Mouse (Mus musculus): Measurements from ENCODE around the gene Ccdc88b. TPM values are rescaled to one million over a fixed set of nuclear protein-coding genes. Genes with fewer than 3 reads are reported as not detected.

Gene Ccdc88b
- polyA plus RNA-seq, 1 experiment from 2014 or later = 0.51 TPM

- H3K27ac ChIP-seq (ENCODE audit: low read depth, low read length) = no peak overlapping the region
- no peak for ATAC-seq (ENCODE audit: low FRiP score, low TSS enrichment)
- 95% methylated on average over 14 of the region's 14 CpGs for WGBS
These were observed 35.9 kb upstream of the Ccdc88b start for GRCm38 (mm10) chr19:6893731-6894451.

GRCm38 (mm10) chr19:6892512-6892911 is 34.5 kb upstream of the Ccdc88b start:
- Histone ChIP-seq H3K4me3 (ENCODE audit: low read length) (no peak overlapping the region), H3K4me2 (replicated peaks; ENCODE audit: low read depth, low read length) (no peak overlapping the region), H3K4me1 (ENCODE audit: control insufficient read depth, insufficient read depth, low read length) (no peaks in the 10 kb centered on the region), H3K27me3 (ENCODE audit: control insufficient read depth, insufficient read depth, low read length) (no peaks in the 10 kb centered on the region), H3K9ac (ENCODE audit: low read depth, low read length) (no peak overlapping the region), H3K9me3 (ENCODE audit: control insufficient read depth, low read length) (no peaks in the 10 kb centered on the region), H3K36me3 (ENCODE audit: control insufficient read depth, insufficient read depth, low read length) (no peaks in the 10 kb centered on the region), H3K27ac (ENCODE audit: low read depth, low read length) (no peak overlapping the region)
- WGBS = 34% methylated on average over 4 of the region's 4 CpGs
- no peak for ATAC-seq (ENCODE audit: low FRiP score, low TSS enrichment)

More at GRCm38 (mm10) chr19:6893731-6894451, 35.9 kb upstream of the Ccdc88b start:
- Histone ChIP-seq H3K4me1 (ENCODE audit: control insufficient read depth, insufficient read depth, low read length) (no peaks in the 10 kb centered on the region), H3K9me3 (ENCODE audit: control insufficient read depth, low read length) (no peaks in the 10 kb centered on the region), H3K27me3 (ENCODE audit: control insufficient read depth, insufficient read depth, low read length) (no peaks in the 10 kb centered on the region; the same call in 1 of the 2 replicates), H3K9ac (ENCODE audit: low read depth, low read length) (no peak overlapping the region), H3K4me2 (replicated peaks; ENCODE audit: low read depth, low read length) (no peak overlapping the region), H3K36me3 (ENCODE audit: control insufficient read depth, insufficient read depth, low read length) (no peaks in the 10 kb centered on the region), H3K4me3 (ENCODE audit: low read length) (no peak overlapping the region)

- 90% methylated on average over 4 of the region's 4 CpGs for WGBS
- no peak overlapping the region for H3K4me2 ChIP-seq (replicated peaks; ENCODE audit: low read depth, low read length)
- H3K27me3 ChIP-seq (ENCODE audit: control insufficient read depth, insufficient read depth, low read length) = no peaks in the 10 kb centered on the region
- ATAC-seq (ENCODE audit: low FRiP score, low TSS enrichment) = no peak
- peaks cover 3% of the 10 kb centered on the region; the same call in 1 of the 2 replicates for H3K9me3 ChIP-seq (ENCODE audit: control insufficient read depth, low read length)
- no peak overlapping the region for H3K27ac ChIP-seq (ENCODE audit: low read depth, low read length)
- no peaks in the 10 kb centered on the region for H3K4me1 ChIP-seq (ENCODE audit: control insufficient read depth, insufficient read depth, low read length)
- H3K4me3 ChIP-seq (ENCODE audit: low read length) = no peak overlapping the region
- H3K36me3 ChIP-seq (ENCODE audit: control insufficient read depth, insufficient read depth, low read length) = no peaks in the 10 kb centered on the region
- H3K9ac ChIP-seq (ENCODE audit: low read depth, low read length) = no peak overlapping the region
These were observed 20.0 kb upstream of the Ccdc88b start for GRCm38 (mm10) chr19:6877965-6878364.

GRCm38 (mm10) chr19:6876799-6877198 is 18.8 kb upstream of the Ccdc88b start:
- Histone ChIP-seq H3K27ac (ENCODE audit: low read depth, low read length) (no peak overlapping the region), H3K4me3 (ENCODE audit: low read length) (no peak overlapping the region), H3K27me3 (ENCODE audit: control insufficient read depth, insufficient read depth, low read length) (no peaks in the 10 kb centered on the region), H3K4me2 (replicated peaks; ENCODE audit: low read depth, low read length) (no peak overlapping the region), H3K9me3 (ENCODE audit: control insufficient read depth, low read length) (peaks cover 3% of the 10 kb centered on the region; the same call in 1 of the 2 replicates), H3K9ac (ENCODE audit: low read depth, low read length) (no peak overlapping the region), H3K4me1 (ENCODE audit: control insufficient read depth, insufficient read depth, low read length) (0 out of 2 replicates have a peak, but pooled peaks cover 3% of the 10 kb centered on the region), H3K36me3 (ENCODE audit: control insufficient read depth, insufficient read depth, low read length) (no peaks in the 10 kb centered on the region)
- ATAC-seq (ENCODE audit: low FRiP score, low TSS enrichment) = no peak

GRCm38 (mm10) chr19:6875834-6876233 is 17.8 kb upstream of the Ccdc88b start:
- no peaks in the 10 kb centered on the region for H3K36me3 ChIP-seq (ENCODE audit: control insufficient read depth, insufficient read depth, low read length)
- peaks cover 3% of the 10 kb centered on the region; the same call in 1 of the 2 replicates for H3K9me3 ChIP-seq (ENCODE audit: control insufficient read depth, low read length)
- no peak overlapping the region for H3K27ac ChIP-seq (ENCODE audit: low read depth, low read length)
- H3K9ac ChIP-seq (ENCODE audit: low read depth, low read length) = no peak overlapping the region
- no peak overlapping the region for H3K4me2 ChIP-seq (replicated peaks; ENCODE audit: low read depth, low read length)
- no peaks in the 10 kb centered on the region for H3K27me3 ChIP-seq (ENCODE audit: control insufficient read depth, insufficient read depth, low read length)
- H3K4me1 ChIP-seq (ENCODE audit: control insufficient read depth, insufficient read depth, low read length) = 0 out of 2 replicates have a peak, but pooled peaks cover 6% of the 10 kb centered on the region
- no peak for ATAC-seq (ENCODE audit: low FRiP score, low TSS enrichment)
- WGBS = 87% methylated on average over 6 of the region's 6 CpGs
- no peak overlapping the region for H3K4me3 ChIP-seq (ENCODE audit: low read length)

GRCm38 (mm10) chr19:6874257-6874656 is 16.2 kb upstream of the Ccdc88b start:
- Histone ChIP-seq H3K36me3 (ENCODE audit: control insufficient read depth, insufficient read depth, low read length) (no peaks in the 10 kb centered on the region), H3K27ac (ENCODE audit: low read depth, low read length) (no peak overlapping the region), H3K4me3 (ENCODE audit: low read length) (no peak overlapping the region), H3K9ac (ENCODE audit: low read depth, low read length) (no peak overlapping the region), H3K4me2 (replicated peaks; ENCODE audit: low read depth, low read length) (no peak overlapping the region), H3K4me1 (ENCODE audit: control insufficient read depth, insufficient read depth, low read length) (0 out of 2 replicates have a peak, but pooled peaks cover 9% of the 10 kb centered on the region), H3K9me3 (ENCODE audit: control insufficient read depth, low read length) (no peaks in the 10 kb centered on the region), H3K27me3 (ENCODE audit: control insufficient read depth, insufficient read depth, low read length) (no peaks in the 10 kb centered on the region)
- 74% methylated on average over 1 of the region's 1 CpGs for WGBS
- ATAC-seq (ENCODE audit: low FRiP score, low TSS enrichment) = no peak

- Histone ChIP-seq H3K27ac (ENCODE audit: low read depth, low read length) (no peak overlapping the region), H3K4me3 (ENCODE audit: low read length) (no peak overlapping the region), H3K9me3 (ENCODE audit: control insufficient read depth, low read length) (no peaks in the 10 kb centered on the region), H3K36me3 (ENCODE audit: control insufficient read depth, insufficient read depth, low read length) (no peaks in the 10 kb centered on the region), H3K27me3 (ENCODE audit: control insufficient read depth, insufficient read depth, low read length) (no peaks in the 10 kb centered on the region), H3K4me2 (replicated peaks; ENCODE audit: low read depth, low read length) (no peak overlapping the region), H3K9ac (ENCODE audit: low read depth, low read length) (no peak overlapping the region), H3K4me1 (ENCODE audit: control insufficient read depth, insufficient read depth, low read length) (0 out of 2 replicates have a peak, but pooled peaks cover 9% of the 10 kb centered on the region)
- 74% methylated on average over 3 of the region's 3 CpGs for WGBS
- ATAC-seq (ENCODE audit: low FRiP score, low TSS enrichment) = no peak
These were observed 14.7 kb upstream of the Ccdc88b start for GRCm38 (mm10) chr19:6872701-6873100.

- Histone ChIP-seq H3K4me3 (ENCODE audit: low read length) (no peak overlapping the region), H3K9ac (ENCODE audit: low read depth, low read length) (no peak overlapping the region), H3K27ac (ENCODE audit: low read depth, low read length) (no peak overlapping the region), H3K4me2 (replicated peaks; ENCODE audit: low read depth, low read length) (no peak overlapping the region), H3K9me3 (ENCODE audit: control insufficient read depth, low read length) (no peaks in the 10 kb centered on the region), H3K36me3 (ENCODE audit: control insufficient read depth, insufficient read depth, low read length) (no peaks in the 10 kb centered on the region), H3K27me3 (ENCODE audit: control insufficient read depth, insufficient read depth, low read length) (no peaks in the 10 kb centered on the region), H3K4me1 (ENCODE audit: control insufficient read depth, insufficient read depth, low read length) (0 out of 2 replicates have a peak, but pooled peaks cover 9% of the 10 kb centered on the region)
- WGBS = 65% methylated on average over 5 of the region's 5 CpGs
- peak; percentile 52; the same call in 1 of the 2 replicates for ATAC-seq (ENCODE audit: low FRiP score, low TSS enrichment)
These were observed 13.7 kb upstream of the Ccdc88b start for GRCm38 (mm10) chr19:6871574-6872271.

- 1% methylated on average over 5 of the region's 5 CpGs for WGBS
- Histone ChIP-seq H3K27ac (ENCODE audit: low read depth, low read length) (no peak overlapping the region), H3K4me1 (ENCODE audit: control insufficient read depth, insufficient read depth, low read length) (0 out of 2 replicates have a peak, but pooled peaks cover 9% of the 10 kb centered on the region), H3K4me2 (replicated peaks; ENCODE audit: low read depth, low read length) (peak overlapping the region; percentile 36), H3K36me3 (ENCODE audit: control insufficient read depth, insufficient read depth, low read length) (no peaks in the 10 kb centered on the region), H3K9ac (ENCODE audit: low read depth, low read length) (peak overlapping the region; percentile 20; the same call in 1 of the 2 replicates), H3K9me3 (ENCODE audit: control insufficient read depth, low read length) (no peaks in the 10 kb centered on the region), H3K4me3 (ENCODE audit: low read length) (peak overlapping the region; percentile 14; the same call in 1 of the 2 replicates), H3K27me3 (ENCODE audit: control insufficient read depth, insufficient read depth, low read length) (no peaks in the 10 kb centered on the region)
- no peak for ATAC-seq (ENCODE audit: low FRiP score, low TSS enrichment)
These were observed 11.3 kb upstream of the Ccdc88b start for GRCm38 (mm10) chr19:6869355-6869754.

Data from kidney, embryonic 14.5 days (tissue).